Mouse (Mus musculus) forebrain, postnatal 0 days (tissue): ENCODE measurements at regions not wholly inside any gene's neighbourhood (a gene's known extent, or its start where the extent isn't known, plus 50 kb on each side); places are given as distances from the start of the nearest gene placed in this dataset.

Source experiments
- ATAC-seq: fragments of 200-750 bp; cut with Nextera tagmentation; 2 replicates; pipeline ENCODE4 v1.8.0; 2017; ENCODE audit warnings: mild to moderate bottlenecking, moderate library complexity
- DNase-seq: peaks from one replicate; pipeline ENCODE4 v3.0.0-alpha.2; 2015
- H3K27ac ChIP-seq: fragments of 300-500 bp; sonication (generic); 2 replicates; pipeline ENCODE4 v1.5.1; 2014; ENCODE audit warnings: low read depth, mild to moderate bottlenecking, antibody characterized with exemption, low read length, moderate library complexity, mixed read lengths
- H3K27me3 ChIP-seq: fragments of 300-500 bp; sonication (generic); 2 replicates; pipeline ENCODE4 v1.6.1; 2014; ENCODE audit warnings: mild to moderate bottlenecking, low read length, mixed read lengths; ENCODE audit not compliant: insufficient read depth
- H3K36me3 ChIP-seq: fragments of 300-500 bp; sonication (generic); 2 replicates; pipeline ENCODE4 v1.6.1; 2014; ENCODE audit warnings: mild to moderate bottlenecking, moderate library complexity; ENCODE audit not compliant: insufficient read depth
- H3K4me1 ChIP-seq: fragments of 300-500 bp; sonication (generic); 2 replicates; pipeline ENCODE4 v1.6.1; 2014; ENCODE audit warnings: antibody characterized with exemption; ENCODE audit not compliant: insufficient read depth
- H3K4me2 ChIP-seq: fragments of 300-500 bp; sonication (generic); 2 replicates; pipeline ENCODE4 v1.6.1; 2014; ENCODE audit warnings: low read depth, mild to moderate bottlenecking, moderate library complexity
- H3K4me3 ChIP-seq: fragments of 300-500 bp; sonication (generic); 2 replicates; pipeline ENCODE4 v1.5.1; 2014; ENCODE audit warnings: low read depth, low read length, mixed read lengths
- H3K9ac ChIP-seq: fragments of 300-500 bp; sonication (generic); 2 replicates; pipeline ENCODE4 v1.6.1; 2014; ENCODE audit warnings: mild to moderate bottlenecking
- H3K9me3 ChIP-seq: fragments of 300-500 bp; sonication (generic); 2 replicates; pipeline ENCODE4 v1.6.1; 2016; ENCODE audit warnings: low read length
- CTCF ChIP-seq: sonication (generic); IDR thresholded peaks from 2 replicates; pipeline ENCODE4 v1.5.1; 2016; ENCODE audit warnings: antibody characterized with exemption, control low read depth, low read depth
- WGBS: fragments of 180-500 bp; shearing (Covaris S2); extraction: QIAGEN DNeasy Blood & Tissue Kit; methylation state at CpG from one replicate; pipeline ENCODE4 v1.1.7; 2014; 5-methylcytosine and 5-hydroxymethylcytosine counted together

- Histone ChIP-seq H3K9ac (no peak overlapping the region), H3K4me1 (peaks cover 6% of the 10 kb centered on the region; the same call in 1 of the 2 replicates), H3K9me3 (no peaks in the 10 kb centered on the region), H3K4me3 (no peak overlapping the region), H3K27me3 (no peaks in the 10 kb centered on the region), H3K36me3 (no peaks in the 10 kb centered on the region), H3K27ac (no peak overlapping the region), H3K4me2 (no peak overlapping the region)
- no peak for TF ChIP-seq CTCF
- ATAC-seq (peak; percentile 72), DNase-seq (peak; percentile 40)
- WGBS: 54% methylated on average over 2 of the region's 2 CpGs
Observed at GRCm38 (mm10) chr1:193546044-193546432, 175.9 kb upstream of the Camk1g start.

- Histone ChIP-seq H3K27me3 (no peaks in the 10 kb centered on the region), H3K4me2 (no peak overlapping the region), H3K27ac (no peak overlapping the region), H3K36me3 (no peaks in the 10 kb centered on the region), H3K4me3 (no peak overlapping the region), H3K4me1 (peaks cover 6% of the 10 kb centered on the region; the same call in 1 of the 2 replicates), H3K9ac (no peak overlapping the region), H3K9me3 (no peaks in the 10 kb centered on the region)
- no peak for TF ChIP-seq CTCF
- ATAC-seq: no peak
- WGBS: 24% methylated on average over 4 of the region's 4 CpGs
- DNase-seq: no peak
Observed at GRCm38 (mm10) chr1:193545406-193546043, 175.4 kb upstream of the Camk1g start.

GRCm38 (mm10) chr1:193544804-193545203, 174.7 kb upstream of the Camk1g start:
- Histone ChIP-seq H3K36me3 (no peaks in the 10 kb centered on the region), H3K9ac (no peak overlapping the region), H3K4me2 (no peak overlapping the region), H3K4me1 (peaks cover 7% of the 10 kb centered on the region; the same call in 1 of the 2 replicates), H3K9me3 (no peaks in the 10 kb centered on the region), H3K27ac (no peak overlapping the region), H3K4me3 (no peak overlapping the region), H3K27me3 (no peaks in the 10 kb centered on the region)
- ATAC-seq (no peak), DNase-seq (no peak)
- TF ChIP-seq CTCF: no peak

- no peak for TF ChIP-seq CTCF
- Histone ChIP-seq H3K4me2 (no peak overlapping the region), H3K27ac (no peak overlapping the region), H3K27me3 (no peaks in the 10 kb centered on the region), H3K4me1 (peaks cover 9% of the 10 kb centered on the region; the same call in 1 of the 2 replicates), H3K9ac (no peak overlapping the region), H3K4me3 (no peak overlapping the region), H3K36me3 (no peaks in the 10 kb centered on the region), H3K9me3 (no peaks in the 10 kb centered on the region)
- DNase-seq (no peak), ATAC-seq (no peak)
- WGBS: 83% methylated on average over 3 of the region's 3 CpGs
Observed at GRCm38 (mm10) chr1:193543834-193544233, 173.7 kb upstream of the Camk1g start.

- 81% methylated on average over 4 of the region's 4 CpGs for WGBS
- peaks cover 9% of the 10 kb centered on the region; the same call in 1 of the 2 replicates for H3K4me1 ChIP-seq
Observed at GRCm38 (mm10) chr1:193543284-193543683, 173.2 kb upstream of the Camk1g start.

GRCm38 (mm10) chr1:193541934-193542580, 172.0 kb upstream of the Camk1g start:
- ATAC-seq (peak; percentile 82), DNase-seq (peak; percentile 44)
- Histone ChIP-seq H3K9me3 (no peaks in the 10 kb centered on the region), H3K27me3 (no peaks in the 10 kb centered on the region), H3K4me1 (peaks cover 9% of the 10 kb centered on the region; the same call in 1 of the 2 replicates), H3K9ac (no peak overlapping the region; the same call in 1 of the 2 replicates), H3K27ac (no peak overlapping the region), H3K4me2 (no peak overlapping the region), H3K36me3 (no peaks in the 10 kb centered on the region), H3K4me3 (no peak overlapping the region)
- 23% methylated on average over 13 of the region's 13 CpGs for WGBS
- TF ChIP-seq CTCF: no peak

More at GRCm38 (mm10) chr1:193543284-193543683, 173.2 kb upstream of the Camk1g start:
- H3K36me3 ChIP-seq: no peaks in the 10 kb centered on the region
- H3K27ac ChIP-seq: no peak overlapping the region
- DNase-seq (no peak), ATAC-seq (no peak)
- no peaks in the 10 kb centered on the region for H3K9me3 ChIP-seq
- H3K9ac ChIP-seq: no peak overlapping the region
- TF ChIP-seq CTCF: no peak
- H3K4me2 ChIP-seq: no peak overlapping the region
- H3K27me3 ChIP-seq: no peaks in the 10 kb centered on the region
- no peak overlapping the region for H3K4me3 ChIP-seq

GRCm38 (mm10) chr1:193541281-193541680, 171.2 kb upstream of the Camk1g start:
- Histone ChIP-seq H3K36me3 (no peaks in the 10 kb centered on the region), H3K9me3 (no peaks in the 10 kb centered on the region), H3K27ac (no peak overlapping the region), H3K4me3 (no peak overlapping the region), H3K9ac (no peak overlapping the region), H3K4me2 (no peak overlapping the region), H3K4me1 (peaks cover 9% of the 10 kb centered on the region; the same call in 1 of the 2 replicates), H3K27me3 (no peaks in the 10 kb centered on the region)
- DNase-seq (no peak), ATAC-seq (no peak)
- TF ChIP-seq CTCF: no peak
- 82% methylated on average over 4 of the region's 4 CpGs for WGBS
